Mouse (Mus musculus): Measurements from ENCODE around the gene Htra3.
A peak's percentile ranks its signal among the peaks of the same experiment; 100 is the strongest.

The Htra3 gene

DNA sequence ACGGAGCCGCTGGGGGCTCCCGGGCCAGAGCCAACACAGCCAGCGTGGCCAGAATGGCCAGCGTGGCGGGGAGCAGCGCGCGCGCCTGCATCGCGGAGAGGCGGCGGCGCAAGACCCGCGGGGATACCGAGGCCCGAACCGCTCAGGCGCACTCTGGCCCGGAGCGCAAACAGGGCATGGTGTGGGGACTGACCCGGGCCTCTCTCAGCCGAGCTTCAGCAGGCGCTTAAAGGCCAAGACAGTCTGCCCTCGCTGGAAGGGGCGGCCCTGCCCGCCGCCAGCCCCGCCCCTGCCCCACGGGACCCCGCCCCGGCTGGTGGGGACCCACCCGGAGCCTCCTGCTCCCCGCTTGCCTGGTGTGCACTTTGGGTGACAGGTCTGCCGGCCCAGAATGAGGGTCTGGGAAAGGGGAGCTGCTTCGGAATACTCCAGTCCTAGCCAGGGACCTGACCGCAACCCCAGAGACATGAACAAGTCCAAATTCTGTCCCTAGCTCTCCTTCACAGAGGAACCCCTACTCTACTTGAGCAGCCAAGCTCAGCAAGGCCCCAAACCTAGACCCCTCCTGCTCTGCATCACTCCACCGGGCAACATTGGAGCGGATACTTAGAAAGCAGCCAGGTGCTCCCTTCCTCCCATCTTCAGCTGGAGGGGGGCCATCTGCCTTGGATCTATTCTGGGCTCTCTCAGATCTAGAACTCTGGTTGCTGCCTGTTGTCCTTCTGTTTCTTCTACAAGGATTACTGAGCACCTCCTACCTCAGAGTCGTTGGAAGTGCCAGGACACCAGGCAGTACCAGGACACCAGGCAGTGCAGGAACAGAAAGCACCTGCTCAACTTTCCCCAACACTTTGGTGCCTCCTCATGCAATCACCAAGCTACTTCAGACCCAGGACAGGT is at the start of gene Htra3:
TSS of gene Htra3 (minus strand) at position 527 of the 900 bp plus-strand sequence.
- DNase-seq (ENCODE audit: low spot score) = no peak

DNA sequence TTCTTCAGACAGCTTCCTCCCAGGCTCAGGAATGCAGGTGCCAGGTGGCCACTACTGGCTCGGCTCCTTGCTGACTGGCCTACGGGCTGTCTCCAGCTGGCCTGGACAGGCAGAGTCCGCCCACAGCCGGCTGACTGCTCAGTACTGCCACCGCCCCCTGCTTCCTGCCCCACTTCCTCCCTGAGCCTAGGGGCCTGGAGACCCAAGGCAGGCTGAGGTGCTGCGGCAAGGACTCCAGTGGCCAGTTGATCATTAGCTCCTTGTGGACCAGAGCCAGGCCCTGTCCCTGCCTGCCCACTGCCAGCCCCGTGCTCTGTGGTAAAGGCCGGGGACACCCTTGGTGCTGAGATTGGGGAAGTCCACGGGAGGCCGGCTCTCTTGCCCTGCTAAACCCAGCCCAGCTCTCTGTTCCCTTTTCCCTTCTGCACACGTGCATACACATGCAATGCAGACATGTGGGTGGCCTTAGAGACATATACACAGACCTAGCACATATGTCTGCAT is 49.4 kb upstream of the Htra3 start:
- peak; percentile 41 for DNase-seq (ENCODE audit: low spot score)

DNA sequence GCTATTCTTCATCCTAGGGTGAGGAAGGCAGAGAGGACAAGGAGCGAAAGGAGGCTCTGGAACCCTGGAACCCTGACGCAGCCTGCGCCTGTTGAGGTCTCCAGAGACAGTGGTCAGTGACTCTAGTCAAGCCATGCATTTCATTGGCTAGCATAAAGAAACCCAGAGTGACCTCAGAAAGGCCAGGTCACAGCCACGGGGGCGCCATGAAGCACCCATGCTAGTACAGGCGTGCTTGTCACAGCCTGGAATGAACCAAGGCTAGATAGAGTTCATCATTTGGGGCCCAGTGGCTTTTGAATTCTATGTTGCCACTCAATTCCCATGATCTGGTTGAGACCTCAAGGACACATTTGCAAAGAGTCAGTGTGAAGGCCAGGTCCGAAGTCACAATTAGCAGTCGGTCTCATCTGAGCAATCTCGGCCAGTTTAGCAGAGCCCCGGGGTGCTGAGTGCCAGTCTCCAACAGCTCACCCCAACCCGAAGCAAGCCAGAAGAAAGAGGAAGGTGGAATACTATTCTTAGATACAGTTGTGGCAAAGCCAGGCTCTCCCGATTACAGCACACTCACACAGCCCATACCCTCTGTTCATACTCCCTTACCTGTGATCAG is 48.9 kb upstream of the Htra3 start:
- no peak for DNase-seq (ENCODE audit: low spot score)

DNA sequence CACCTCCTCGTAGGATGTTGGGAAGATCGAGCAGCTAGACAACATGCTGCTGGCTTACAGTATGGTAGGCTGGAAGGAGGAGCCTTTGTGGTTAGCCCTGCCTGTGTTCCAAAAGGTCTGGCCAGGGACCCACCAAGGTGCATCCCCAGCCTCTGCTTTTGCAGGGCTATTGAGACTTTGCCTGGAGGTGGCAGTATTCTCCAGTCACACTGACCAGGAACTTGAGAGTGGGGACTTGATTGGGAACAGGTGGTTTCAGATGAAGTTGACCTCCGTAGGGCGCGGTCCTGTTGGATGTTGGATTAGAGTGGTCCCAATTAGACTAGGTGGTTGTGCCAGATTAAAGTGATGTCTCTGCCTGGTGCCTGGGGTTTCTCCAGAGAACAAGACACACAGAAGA is 47.9 kb upstream of the Htra3 start:
- DNase-seq (ENCODE audit: low spot score) = no peak

DNA sequence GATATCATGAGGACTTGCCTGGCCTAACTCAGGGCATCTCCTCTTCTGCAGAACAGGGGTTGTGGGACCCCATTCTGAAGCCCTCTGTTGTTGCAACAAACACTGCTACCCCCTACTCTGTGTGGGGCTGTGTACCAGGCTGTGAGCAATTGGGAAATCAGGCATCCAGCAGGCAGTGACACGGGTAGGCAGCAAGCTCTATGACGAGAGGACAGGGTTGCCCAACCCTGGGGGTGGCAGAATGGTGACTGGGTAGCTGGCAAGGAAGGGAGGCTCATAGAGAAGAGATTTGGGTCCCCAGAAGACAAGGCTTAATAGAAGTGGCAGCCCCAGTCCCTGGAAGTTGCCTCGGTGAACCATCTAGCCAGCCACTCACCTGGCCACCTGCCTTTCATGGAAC is 46.3 kb upstream of the Htra3 start:
- DNase-seq (ENCODE audit: low spot score) = no peak

DNA sequence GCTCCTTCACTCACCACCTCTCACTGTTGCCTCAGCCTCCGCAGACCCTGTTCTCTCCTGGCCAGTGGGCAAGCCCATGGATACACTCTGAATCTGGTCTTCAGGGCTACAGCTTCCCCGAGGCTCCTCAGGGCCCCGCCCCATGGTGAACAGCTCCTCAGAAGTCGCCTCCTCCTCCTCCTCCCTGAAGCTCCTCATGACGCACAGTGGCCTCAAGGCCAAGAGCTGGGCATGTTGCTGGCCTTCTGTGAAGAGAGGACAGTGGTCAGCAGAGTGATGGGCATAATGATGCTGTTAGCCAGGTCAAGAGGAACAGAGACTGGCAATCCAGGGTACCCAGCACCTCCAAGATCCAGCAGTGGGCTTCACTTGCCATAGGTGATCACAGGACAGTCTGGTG is 44.3 kb upstream of the Htra3 start:
- DNase-seq (ENCODE audit: low spot score) = no peak

DNA sequence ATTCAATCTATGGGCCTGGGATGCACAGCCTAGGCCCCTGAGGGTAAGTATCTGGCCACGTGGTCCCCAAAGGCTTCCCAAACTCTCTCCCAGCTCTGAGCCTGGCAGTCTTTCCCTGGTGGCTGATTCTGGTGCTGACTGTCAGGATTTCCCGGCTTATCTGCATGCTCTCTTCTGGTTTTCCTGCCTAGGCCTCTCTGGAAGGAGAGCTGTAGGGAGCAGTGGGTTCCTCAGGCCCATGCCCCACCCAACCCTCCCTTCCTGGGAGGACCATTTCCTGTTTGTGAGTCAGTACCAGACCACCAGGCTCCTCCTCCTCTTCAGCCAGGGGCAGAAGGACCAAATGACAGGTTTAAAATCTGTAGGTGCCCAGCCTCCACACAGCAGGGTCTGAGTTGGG is 43.1 kb upstream of the Htra3 start:
- no peak for DNase-seq (ENCODE audit: low spot score)

DNA sequence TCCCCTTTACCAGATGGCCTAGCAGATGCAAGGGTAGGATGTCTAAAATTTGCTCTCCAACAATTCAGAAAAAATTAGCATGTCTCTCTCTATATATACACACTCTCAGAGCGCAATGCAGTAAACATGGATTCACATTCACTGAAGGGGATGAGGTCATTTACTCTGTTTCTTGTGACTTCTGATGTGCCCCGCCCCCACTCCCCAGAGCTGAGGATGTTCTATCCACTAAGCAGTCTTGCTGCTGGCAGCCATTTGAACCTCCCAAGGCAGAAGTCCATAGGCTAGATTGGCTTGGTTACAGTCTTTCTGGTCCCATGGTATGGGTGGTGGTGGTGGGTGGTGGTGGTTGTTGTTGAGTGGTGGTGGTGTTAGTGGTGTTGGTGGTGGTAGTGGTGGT is 42.4 kb upstream of the Htra3 start:
- DNase-seq (ENCODE audit: low spot score) = no peak

DNA sequence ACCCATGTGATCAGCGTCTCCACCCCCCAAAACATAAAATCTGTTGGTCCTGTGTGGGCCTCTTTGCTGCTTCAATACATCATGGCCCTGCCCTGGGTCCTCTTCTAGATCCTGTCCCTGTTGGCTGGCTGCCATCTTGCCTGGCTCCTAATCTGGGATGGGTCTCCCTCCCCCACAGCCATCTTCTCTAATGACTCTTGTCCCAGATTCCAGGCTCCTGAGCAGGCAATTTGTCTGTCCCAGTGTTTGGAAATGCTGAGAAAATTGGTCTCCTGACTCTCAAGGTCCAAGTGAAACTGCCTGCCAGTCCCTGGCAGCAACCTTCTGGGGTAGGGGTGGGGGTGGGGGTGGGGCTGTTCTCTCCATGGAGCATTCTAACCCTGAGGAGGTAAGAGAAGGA is 40.3 kb upstream of the Htra3 start:
- no peak for DNase-seq (ENCODE audit: low spot score)

DNA sequence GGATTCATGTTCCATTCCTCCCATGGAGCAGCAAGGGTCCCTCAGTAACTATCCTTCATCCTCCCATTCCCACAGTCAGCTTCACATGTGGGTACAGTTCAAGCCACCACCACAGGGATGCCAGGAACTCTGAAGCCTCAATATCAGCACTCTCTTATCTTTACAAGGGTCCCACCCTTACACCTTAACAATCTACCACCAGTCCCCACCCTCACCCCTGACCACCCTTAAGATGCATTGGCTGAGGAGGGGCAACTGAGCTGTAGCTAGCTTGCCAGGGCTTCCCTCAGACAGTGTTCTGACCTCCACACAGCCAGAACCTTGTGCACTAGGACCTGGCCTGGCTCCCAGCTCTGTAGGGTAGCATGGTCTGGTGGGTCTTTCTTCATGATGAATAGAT is 39.8 kb upstream of the Htra3 start:
- DNase-seq (ENCODE audit: low spot score) = no peak

DNA sequence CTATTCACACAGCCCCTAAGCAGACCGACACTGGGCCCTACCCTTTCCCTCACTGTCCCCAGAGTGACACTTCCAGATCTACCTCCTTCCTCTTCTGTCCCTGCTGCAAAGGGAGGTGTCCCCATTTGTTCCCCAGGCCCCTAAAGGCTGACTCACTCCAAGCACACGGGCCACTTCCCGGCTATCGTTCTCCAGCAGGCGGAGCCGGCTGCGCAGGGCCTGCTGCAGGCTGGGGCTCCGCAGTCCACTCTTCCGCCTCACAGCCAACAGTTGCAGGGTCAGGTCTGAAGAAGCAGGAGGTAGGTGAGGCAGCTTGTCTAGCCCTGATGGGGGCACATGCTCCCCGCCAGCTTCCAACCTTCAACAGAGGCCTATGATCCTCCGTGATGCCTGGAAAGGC is 39.2 kb upstream of the Htra3 start:
- no peak for DNase-seq (ENCODE audit: low spot score)

DNA sequence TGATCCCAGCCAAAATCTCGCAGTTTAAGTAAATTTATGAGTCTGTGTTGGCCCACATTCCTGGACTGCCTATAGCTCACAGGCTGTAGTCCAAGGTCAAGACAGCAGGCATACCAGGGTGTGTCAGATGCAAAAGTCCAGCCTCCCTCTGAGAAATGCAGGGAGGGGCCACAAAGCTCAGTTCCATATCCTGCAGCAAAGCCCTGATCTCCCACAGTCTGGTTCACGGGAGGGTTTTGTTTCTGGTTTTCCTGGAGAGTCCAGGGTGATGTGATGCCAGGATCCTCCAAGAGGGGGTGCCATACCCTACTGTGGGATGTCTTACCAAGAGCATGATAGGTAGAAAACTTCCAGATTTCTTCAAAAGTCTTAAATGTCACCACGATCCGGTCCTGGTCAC is 38.4 kb upstream of the Htra3 start:
- peak; percentile 43 for DNase-seq (ENCODE audit: low spot score)

DNA sequence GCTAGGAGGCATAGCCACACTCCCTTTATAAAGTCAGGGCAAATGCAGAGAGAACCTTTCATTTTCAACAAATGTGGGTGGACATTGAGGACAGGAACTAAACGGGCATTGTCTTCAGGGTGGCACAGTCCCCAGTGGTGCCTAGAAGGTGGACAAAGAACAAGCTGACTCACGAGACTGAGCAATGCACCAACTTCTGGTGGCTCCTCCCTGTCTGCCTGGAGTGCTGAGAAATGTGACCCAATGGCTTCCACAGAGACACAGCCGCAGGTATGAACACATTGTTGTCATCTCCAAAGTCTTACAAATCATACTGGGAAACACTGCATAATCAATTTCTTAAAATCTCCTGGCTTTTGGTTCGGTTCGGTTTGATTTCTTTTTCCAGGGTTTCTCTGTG is 37.9 kb upstream of the Htra3 start:
- DNase-seq (ENCODE audit: low spot score) = no peak

DNA sequence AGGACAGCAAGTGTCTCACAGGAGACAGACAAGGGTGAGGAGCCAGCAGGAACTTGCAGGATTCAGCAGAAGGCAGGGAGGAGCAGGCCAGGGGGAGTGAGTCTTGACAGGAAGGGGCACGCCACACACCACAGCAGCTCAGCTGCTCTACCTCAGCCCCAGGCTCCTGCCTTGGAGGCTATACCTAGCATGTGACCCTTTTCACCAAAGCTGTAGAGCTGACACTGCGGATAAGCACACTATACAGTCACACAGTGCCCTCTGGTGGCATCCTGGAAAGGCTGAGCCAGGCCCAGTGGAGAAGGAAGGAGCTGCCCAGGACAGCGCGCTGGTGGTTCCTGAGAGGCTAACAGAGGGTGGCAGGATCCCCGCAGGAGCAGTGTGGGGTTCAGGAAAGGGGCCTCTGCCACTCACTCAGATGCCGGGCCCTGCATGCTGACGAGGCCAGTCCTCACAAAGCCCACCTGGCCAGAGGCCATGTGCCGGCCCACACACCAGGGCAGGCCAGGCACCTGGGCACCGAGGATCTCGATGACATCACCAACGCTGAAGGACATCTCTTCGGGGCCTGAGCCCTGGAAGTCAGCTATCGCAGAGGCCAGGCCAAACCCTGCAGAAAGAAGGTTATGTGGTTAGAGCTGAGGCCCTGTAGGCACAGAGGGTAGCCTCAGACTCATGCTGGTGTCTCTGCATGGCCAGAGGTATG is 34.2 kb upstream of the Htra3 start:
- DNase-seq (ENCODE audit: low spot score) = peak; percentile 41

DNA sequence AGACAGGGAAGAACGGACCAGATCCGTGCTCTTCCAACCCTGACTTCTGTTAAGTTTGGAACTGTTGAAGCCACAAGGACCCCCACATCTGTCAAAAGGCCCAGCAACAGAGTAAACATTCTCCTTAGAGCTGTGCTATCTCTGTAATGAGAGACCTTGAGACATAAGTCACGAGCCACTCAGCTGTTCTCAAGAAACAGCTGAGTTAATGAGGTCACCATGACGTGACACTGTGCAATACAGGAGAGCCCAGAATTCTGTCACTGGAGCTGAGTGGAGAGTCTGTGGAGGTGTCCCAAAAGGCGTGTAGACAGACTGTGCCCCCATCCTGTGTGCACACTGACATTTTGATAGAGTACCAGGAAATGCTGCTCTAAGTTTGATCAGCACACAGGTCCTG is 32.9 kb upstream of the Htra3 start:
- DNase-seq (ENCODE audit: low spot score) = no peak

DNA sequence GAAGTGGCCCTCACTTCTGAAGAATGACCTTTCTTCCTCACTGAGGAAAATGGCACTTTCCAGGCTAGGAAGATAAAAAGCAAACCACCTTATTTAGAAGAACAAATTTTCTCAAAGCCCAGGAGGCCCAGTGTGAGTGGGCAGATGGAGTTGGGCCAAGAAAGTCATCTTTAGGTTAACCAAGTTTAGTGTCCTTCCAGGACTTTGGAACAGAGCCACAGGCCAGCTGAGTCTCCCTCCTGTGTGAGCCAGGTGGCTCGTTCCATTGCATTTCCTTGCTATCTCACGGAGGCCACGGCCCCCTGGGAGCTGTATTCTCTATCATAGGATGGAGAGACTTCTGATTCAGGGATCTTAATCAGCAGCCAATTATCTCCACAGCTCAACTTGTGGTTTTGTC is 31.3 kb upstream of the Htra3 start:
- no peak for DNase-seq (ENCODE audit: low spot score)

DNA sequence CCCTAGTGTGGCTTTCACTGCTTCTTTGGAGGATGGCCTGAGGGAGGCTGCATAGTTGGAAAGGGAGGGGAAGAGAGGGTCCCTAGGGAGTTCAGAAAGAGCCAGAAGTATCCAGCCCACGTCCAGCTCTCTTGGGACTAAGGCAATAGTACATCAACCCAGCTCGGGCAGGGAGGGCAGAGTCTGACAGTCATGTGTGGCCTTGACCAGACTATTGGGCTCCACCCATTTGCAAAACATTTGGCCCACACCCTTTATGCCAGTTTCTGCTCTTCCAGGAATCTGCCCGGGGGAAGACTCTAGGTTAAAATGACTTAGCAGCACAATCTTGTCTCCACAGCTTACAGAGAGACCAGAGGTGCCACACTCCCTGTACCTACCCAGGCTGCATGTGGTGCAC is 30.9 kb upstream of the Htra3 start:
- no peak for DNase-seq (ENCODE audit: low spot score)

DNA sequence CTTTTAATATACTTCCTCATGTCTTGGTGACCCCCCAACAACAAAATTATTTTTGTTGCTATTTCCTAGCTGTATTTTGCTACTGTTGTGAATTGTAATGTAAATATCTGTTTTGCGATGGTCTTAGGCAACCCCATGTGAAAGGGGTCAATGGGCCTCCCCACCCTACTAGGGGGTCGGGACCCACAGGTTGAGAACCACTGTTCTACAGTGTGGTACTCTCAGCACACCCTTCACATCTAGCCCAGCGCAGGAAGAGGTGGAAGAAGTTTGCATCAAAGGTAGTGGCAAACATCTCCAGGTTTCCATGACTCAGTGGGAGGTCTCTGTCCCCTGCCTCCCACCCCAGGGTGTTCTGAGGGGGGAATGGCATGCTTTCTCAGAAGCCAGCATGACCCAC is 25.8 kb upstream of the Htra3 start:
- no peak for DNase-seq (ENCODE audit: low spot score)

DNA sequence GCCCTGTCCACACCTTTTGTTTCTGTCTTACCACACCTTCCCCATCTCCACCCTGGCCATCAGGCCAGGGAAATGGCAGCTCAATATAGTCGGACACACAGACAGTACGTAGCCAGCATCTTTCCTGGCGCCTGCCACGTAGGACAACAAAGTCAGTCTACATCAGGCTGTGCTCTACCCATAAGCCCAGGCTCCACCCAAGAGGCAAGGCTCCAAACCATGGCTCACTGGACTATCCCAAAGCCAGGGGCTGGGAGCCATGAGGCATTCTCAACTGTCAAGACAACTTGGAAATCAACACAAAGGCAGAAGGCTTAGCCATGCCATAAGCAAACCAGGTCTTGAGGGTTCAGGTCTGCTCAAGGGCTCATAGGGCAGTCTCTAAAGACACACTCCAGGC is 24.2 kb upstream of the Htra3 start:
- DNase-seq (ENCODE audit: low spot score) = no peak

DNA sequence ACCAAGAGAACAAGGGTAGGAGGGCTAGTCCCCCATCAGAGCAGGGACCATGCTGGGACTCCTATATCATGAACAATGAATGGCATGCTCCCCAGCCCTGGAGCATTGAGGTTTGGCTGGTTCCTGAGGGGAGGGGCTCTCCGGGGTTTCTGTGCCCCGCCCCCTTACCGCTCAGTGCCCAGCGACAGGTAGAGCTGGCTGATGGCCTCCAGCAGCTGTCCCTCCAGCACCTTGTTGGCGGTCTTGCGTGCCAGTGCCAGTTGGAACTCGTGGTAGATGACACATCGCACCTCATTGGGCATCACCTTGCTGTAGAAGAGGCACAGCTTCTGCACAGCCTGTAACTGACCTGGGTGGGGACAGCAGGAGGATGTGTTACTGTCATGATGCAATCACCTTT is 23.6 kb upstream of the Htra3 start:
- DNase-seq (ENCODE audit: low spot score) = no peak

DNA sequence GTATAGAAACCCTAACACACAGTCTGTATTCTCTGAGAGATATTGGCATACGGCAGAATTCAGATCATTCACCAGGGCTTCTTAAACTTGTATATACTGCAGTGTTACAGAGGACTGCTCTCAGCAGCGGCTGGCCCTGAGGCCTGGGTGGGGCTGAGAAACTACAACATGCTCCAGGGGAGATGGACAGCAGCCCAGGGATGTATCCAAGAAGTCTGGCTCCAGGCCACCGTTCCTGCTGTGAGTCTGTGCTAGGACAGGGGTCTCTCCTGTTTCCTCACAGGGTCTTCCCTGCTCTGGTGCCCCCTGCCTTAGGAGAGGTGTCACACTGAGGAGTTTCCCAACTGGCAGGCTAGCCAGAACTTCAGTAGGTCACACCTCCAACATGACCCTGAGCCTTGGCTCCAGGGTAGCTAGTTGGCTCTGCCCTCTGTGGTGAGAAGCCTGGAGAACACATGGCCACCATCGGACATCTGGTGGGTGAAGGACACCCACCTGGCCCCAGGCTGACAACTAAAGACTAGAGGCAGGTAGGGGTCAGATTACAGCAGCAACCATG is 23.1 kb upstream of the Htra3 start:
- DNase-seq (ENCODE audit: low spot score) = no peak

DNA sequence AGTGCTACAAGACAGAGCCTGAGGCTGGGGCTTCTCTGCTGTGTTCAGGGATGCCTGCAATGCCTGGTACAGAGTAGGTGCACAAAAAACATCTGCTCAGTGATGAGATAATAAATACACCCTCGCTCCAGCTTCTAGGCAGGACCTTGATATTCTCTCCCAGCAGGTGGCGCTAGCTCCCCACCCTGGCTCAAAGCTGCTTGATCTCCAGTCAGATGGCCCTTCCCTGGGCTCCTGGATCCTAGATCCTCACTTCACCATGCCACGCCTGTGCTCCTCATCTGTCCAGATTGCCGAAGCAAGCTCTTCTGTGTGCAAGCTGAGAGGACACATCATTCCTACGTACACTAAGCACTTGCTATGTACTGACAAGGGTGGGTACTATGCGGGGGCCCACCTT is 21.5 kb upstream of the Htra3 start:
- DNase-seq (ENCODE audit: low spot score) = peak; percentile 43

DNA sequence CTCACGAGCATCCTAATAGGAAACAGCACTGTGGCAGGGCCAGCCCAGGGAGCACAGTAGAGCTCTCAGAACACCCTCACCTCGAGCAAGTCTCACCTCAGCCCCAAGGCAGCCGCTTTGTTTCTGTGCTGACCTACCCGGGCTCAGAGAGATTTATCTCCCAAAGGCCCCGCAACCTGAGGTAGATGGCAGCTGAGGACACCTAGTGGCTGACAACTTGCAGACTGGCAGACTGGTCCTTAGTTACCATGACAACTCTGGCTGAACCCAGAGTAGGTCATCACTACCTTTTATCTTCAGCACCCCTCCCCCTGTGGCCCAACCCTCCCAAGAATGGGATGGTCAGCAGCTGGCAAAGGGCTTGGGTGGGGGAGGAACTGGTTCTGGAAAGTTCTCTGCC is 16.2 kb upstream of the Htra3 start:
- DNase-seq (ENCODE audit: low spot score) = no peak

Measured in left cerebral cortex, adult 11 months (tissue).